Mouse (Mus musculus) spleen, postnatal 10 days (tissue): ENCODE measurements around the gene Dync1i1.

Experiments
- DNase-seq, 2 experiments: peaks; one replicate each; pipeline ENCODE4 v3.0.0; 2021 to 2022; ENCODE audit warnings: low spot score in 2 of 2

Dync1i1 gene

DNA sequence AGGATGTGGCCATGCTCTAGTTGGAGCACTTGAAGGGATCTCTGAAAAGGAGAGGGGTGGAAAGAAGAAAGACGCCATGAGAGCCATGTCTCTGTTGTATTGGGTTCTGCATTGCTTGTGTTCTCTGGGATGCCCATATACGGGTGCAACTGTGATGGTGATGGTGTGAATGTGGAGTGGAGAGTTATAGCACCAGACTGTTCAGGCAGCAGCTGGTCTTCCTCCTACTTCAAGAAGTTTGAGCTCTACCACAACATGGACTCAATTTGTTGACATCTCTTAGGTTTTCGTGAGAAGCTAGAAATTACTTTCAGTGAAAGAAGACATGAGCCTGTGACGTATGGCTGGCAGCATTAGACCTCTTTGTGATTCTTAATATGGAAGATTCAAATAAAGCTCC is 44.8 kb downstream of the Dync1i1 start:
- DNase-seq = no peak

DNA sequence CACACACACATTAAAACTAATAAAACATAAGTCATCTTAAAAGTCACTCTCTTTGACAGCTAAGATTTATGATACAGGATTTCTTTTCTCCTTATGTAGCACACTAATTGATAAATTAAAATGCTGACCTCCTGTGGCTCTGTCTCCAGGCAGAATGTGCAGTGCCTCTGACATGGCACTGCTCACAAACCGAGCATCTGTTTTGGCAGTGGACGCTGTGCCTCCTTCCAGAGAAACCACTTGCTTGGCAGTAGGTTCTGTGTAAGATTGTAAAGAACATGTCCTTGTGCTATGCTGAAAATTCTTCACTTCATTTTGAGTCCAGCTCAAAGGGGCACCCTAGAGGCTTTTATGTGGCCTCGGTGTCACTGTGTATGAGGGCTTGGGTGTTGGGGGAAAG is 50.0 kb downstream of the Dync1i1 start:
- DNase-seq = no peak

GRCm38 (mm10) chr6:5781752-5782151 is 56.3 kb downstream of the Dync1i1 start:
- DNase-seq = no peak

DNA sequence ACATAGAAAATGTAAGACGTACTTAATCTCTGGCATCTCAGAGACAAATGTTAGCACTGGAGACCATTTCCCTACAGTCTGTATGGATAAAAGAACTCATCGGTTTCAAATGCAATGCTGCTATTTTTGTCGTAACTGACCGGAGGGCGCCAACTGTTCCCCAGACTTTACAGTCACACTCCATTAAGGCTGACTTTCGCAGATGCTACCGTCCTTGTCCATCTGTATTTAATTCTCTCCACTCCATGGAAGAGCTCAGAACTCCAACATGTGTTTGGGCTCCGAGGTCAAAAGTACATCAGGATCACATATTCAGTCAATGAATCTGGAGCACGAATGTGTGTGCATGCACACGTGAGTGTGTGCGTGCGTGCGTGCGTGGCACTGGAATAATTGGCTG is 58.4 kb downstream of the Dync1i1 start:
- no peak for DNase-seq

DNA sequence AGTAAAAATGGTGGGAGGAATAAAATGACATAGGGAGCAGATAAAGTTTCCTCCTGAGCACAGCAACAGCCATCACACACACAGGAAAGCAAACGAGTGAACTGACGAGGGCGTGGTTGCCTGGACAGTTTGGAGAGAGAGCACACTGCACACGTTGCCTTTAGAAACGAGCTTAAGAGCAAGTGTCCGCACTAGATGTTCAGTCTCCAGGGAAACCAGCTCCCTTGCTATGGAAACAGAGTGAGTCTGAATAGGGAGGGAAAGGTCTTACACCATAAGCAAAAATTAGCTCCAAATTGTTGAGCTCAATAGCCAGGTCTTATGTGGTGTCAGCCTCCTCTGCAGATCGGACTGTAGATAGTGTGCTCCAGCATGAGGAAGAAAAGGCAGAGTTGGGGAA is 65.2 kb downstream of the Dync1i1 start:
- no peak for DNase-seq

- no peak for DNase-seq
Measured at GRCm38 (mm10) chr6:5794106-5794753, 68.8 kb downstream of the Dync1i1 start.

DNA sequence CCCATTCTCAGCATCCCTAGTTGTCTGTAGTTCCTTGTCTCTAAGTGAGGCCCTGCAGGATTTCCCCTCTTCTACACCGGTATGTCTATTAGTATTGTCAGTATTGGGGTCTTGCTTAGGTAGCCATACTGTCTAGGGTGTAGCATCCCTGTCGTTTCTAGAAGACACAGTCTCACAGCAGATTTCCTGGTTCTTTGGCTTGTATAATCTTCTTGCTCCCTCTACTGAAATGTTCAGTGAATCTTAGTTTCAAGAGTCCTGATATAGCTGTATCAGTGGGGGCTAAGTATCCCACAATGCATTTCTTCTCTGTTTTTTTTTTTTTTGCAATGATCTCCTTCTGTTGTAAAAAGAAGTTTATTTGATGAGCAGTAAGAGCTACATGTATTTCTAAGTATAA is 69.9 kb downstream of the Dync1i1 start:
- DNase-seq = no peak

DNA sequence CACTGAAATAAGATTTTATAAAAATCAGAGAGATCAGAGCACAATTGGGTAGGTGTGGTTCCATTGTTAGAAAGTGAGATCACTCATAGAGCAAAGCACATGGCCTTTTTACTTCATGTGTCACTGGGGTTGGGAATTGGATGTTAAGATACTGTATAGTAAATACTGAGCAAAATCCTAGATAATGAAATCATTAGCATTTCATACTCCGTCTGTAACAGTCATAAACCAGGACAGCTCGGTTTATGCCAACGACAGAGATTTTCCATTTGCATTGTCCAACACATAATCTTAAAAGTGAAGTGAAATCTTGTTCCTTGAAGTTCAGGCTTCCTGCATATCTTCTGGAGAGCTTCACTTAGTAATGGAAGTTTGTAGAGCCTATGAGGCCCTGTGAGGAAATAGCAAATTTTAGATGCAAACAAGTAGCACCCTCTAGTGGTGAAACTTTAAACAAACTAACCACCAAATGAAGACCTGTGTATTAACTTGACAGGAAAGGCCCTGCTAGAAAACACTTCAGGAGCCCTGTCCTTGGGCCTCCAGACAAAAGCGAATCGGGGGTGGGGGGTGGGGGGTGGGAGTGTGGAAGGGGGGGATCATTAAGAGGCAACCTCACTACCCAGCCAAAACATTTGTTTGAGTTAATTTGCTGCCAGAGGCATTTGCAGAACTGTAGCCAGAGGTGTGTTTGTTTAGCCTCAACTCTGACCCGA is 76.8 kb downstream of the Dync1i1 start:
- no peak for DNase-seq

DNA sequence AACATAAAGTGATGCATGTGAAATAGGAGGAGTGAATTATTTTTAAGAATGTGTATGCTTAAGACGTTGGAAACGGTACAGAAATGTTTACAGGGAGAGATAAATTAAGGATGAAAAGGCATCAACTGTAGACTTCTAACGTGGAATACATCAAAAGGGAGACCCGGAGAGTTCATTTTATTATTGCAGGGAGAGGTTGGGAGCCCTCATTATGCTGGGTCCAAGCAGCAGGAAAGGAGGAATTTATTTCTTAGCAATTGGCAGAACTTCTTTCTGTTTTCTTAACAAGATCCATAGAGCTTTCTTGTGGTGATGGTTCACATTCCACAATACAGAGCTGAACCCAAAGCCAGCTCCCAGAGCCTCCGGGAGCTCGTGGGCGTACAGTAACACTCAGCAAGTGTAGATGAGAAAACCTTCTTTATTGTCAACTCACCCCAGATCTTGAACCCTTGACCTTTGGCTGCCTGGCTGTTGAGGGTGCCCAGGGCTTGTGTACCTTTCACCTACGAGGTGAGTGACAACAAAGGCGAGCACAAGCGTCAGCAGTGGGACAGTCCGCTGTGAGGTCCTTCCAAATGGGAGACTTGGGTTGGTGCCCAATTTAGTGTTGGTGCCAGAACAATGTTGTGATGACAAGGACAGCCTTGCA is 77.5 kb downstream of the Dync1i1 start:
- no peak for DNase-seq

- no peak for DNase-seq
Measured at GRCm38 (mm10) chr6:5808008-5808421, 82.6 kb downstream of the Dync1i1 start.

DNA sequence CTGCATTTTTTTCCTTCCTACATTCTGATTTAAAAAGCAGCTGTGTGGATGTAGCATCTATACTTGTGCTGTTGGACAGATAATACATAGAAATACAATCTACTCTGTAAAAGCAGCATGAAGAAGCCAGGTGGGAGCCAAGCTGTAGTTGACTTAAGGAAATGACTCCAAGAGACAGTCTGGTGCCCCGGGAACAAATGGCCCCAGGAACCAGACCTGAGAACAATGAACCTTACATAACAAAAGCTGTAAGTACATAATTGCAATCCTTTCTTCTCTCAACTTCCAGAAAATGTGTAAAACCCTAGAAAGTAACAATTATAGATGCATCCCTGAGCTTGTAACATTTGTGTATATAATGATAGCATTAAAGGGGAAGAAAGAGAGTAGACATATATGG is 86.6 kb downstream of the Dync1i1 start:
- no peak for DNase-seq

DNA sequence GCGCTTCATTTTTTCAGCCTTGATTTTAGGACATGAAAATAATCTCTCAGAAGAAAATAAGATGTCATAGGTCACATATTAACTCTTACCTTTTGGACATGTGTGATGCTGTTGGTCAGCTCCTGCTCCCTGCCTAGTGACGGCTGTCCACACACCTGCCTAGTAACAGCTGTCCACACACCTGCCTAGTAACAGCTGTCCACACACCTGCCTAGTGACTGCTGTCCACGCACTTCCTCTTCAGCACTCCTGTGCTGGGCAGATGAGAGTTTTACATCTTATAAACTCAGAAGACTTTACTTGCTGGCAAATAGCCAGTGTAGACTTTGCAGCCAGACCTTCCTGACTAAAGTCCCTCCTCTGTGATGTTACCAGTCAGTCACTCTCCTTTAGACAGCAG is 94.2 kb downstream of the Dync1i1 start:
- no peak for DNase-seq

- no peak for DNase-seq
Measured at GRCm38 (mm10) chr6:5825461-5825860, 100.0 kb downstream of the Dync1i1 start.

DNA sequence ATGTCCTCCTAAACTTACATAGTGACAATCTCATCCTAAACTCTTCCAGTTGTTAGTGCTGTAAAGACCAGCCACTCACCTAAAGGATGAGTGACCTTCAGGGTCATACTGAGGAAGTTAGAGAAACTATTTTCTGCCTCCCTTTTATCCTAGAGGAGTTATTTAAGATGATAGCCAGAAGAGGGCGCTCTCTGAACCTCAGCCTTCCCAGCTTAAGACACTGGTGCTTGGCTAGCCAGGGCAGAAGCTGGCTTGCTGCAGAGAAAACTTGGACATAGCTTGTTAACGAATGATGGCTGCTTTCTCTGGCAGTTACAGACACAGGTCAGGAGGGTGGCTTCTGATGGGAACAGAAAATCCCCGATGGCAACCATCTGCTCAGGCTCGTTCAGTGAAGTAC is 101.6 kb downstream of the Dync1i1 start:
- no peak for DNase-seq

DNA sequence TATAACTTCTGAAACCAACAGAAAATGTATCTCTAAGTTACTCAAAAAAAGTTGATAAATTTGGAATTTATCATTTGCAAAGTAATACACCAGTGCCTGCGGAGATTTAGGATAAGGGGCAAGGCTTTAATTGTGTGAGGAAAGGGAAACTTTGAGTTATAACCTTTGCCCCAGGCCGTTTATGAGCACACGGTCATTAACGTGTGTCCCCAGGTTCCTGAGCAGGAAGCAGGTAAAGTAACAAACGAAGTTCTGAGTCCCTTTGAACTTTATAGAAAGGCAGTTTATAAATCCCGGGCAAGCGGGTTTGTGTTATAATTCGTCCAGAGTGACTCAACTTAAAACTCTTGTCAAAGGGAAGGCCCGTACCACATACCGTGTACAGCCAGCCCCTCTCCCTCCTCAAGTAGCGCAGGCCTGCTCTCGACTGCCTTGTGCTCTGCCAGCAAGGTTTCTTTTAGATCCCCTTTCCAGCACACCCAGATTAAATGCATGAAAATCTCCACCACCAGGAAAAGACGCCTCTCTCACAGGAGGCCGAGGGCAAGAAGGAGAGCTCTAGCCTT is 103.1 kb downstream of the Dync1i1 start:
- DNase-seq = no peak

GRCm38 (mm10) chr6:5829148-5829547 is 103.7 kb downstream of the Dync1i1 start:
- no peak for DNase-seq

DNA sequence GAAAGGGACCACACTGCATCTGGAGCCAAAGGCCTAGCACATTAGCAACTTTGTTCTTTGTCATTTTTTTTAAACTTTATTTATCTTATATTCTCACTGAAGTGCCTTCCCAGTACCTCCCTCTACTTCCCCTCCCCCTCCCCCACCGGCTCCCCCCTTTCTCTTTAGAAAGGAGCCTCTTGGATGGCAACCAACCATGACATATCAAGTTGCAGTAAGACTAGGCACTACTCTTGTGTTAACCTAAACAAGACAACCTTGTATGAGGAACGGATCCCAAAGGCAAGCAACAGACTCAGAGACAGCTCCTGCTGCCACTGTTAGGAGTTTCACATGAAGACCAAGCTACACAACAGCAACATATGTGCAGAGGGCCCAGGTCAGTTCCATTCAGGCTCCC is 105.3 kb downstream of the Dync1i1 start:
- DNase-seq = no peak

DNA sequence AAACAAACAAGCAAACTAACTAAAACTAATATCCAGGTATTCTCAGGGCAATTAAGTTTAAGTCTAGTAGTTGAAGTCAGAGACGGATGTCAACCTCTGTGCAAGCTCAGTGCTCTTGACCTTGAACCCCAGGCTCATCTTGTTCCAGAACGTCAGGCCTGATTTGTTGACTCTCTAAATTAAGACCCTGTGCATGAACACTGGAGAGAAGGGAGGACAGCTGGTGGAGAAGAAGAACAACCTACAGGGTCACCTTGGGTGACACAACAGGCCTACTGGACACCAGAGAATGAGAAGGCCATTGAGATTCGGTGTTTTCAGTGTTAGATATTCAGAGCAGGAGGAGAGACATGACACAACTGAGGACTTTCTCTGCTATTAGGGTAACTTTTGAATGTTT is 105.8 kb downstream of the Dync1i1 start:
- no peak for DNase-seq

- DNase-seq = no peak
Measured at GRCm38 (mm10) chr6:5832838-5833237, 107.4 kb downstream of the Dync1i1 start.

DNA sequence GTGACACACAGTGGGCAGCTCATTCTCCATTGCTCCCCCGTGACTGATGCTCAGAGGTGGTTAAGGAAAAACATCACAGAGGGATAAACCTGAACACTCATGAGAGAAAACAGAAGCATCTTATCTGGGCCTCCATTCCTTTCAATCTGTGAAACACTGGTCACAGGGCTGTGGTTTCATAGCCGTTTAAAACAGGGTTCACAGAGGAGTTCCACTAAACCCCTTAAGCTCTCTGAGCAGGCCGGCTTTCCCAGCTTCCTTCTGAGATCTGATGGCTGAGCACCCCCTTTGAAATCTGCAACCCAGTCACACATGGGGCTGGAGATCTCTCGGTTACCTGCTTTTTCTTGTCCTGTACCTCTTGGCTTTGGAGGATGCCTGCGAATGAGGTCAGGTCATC is 117.0 kb downstream of the Dync1i1 start:
- DNase-seq = no peak

- DNase-seq = no peak
Measured at GRCm38 (mm10) chr6:5846154-5846553, 120.7 kb downstream of the Dync1i1 start.

DNA sequence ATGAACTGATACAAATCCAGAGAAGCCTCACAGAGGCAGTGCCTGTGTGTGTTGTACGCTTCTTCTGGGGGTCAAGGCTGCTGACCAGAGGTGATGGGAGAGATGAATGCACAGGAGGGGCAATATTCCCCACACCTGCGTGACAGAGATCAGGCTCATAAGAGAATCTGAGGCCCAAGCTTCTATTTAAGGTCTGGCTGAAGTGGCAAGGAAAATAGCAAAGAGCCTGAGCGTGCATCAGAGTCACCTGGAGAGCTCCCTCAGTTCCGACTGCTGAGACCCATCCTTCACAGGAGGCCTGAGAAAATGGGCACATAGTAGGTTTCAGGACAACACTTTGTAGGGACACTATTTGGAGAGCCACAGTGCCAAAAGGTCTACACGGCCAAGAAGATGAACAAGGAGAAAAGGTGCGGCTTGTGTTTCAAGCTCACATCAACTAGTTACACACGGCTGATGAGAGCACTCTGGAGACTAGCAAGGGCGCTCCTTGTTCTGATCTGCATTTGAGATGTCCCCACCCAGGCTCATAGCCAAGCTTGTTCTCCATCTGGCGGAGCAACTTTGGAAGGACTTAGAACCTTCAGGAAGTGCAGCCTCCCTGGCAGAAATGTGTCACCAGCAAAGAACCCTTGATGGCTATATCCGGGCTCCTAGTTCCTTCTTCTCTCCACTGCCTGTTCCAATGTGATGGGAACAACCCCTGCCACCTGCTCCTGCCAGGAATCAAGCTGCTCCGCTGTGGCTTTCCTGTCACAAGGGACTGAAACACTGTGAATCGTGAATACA is 128.8 kb downstream of the Dync1i1 start:
- DNase-seq = no peak
